Mouse (Mus musculus) embryo, embryonic 11.5 days (tissue): ENCODE data around the gene Arl4a.

ENCODE experiments used
- DNase-seq: peaks from one replicate; pipeline ENCODE4 v3.0.0-alpha.2; 2012; ENCODE audit warnings: low read depth, low spot score

Gene Arl4a

DNA sequence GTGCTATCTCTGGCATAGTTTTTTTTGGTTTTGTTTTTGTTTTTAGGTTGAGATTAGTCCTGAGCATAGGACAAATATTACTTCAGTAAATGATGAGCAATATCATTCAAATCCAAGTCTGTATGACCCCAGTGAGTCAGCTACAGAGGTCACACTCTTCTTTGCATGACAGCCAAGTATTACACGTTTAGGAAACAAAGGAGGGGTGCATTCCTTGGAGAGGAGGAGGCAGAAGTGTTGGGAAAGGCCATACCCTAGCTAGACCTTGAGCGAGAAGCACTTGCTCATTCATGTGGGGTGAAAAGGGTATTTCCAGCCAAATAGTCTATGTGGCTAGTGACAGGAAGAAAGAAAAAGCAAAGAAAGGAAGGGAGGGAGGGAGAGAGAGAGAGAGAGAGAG lies 28.0 kb downstream of the Arl4a start:
- DNase-seq, result no peak

DNA sequence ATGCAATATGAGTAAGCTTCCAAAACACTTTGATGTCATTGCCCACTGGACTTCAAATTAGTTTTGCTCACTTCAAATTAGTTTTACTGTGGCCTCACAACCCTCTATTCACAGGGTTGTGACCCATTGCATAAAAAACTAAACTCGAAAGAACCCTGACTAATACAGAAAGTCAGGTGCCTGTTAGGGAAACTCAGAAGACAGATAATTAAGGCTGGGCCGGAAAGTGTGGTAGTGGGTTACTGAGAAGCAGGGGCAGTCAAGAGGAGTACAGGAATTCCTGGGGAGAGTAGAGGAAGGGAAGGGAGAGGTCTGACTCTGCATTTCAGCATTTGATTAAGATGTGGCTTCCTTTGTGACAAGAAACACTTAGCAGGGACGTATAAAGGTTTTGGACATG lies 29.4 kb downstream of the Arl4a start:
- DNase-seq, result no peak

DNA sequence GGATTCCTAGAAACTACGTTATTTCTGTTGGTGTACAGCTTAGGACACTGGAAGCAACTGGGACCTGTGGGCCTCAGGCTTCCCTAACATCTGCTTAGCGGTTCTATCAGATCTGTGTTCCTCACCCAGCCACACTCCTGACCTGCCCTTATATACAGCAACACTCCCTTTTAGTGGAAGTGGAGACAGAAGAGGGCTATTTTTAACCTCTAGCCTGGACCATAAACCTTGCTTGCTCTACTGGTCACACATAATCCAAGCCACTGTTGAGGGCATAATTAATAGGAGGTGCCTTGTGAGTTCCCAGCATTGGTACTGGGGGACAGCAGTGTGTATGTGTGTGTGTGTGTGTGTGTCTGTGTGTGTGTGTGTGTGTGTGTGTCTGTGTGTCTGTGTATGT lies 33.1 kb downstream of the Arl4a start:
- DNase-seq, result no peak

DNA sequence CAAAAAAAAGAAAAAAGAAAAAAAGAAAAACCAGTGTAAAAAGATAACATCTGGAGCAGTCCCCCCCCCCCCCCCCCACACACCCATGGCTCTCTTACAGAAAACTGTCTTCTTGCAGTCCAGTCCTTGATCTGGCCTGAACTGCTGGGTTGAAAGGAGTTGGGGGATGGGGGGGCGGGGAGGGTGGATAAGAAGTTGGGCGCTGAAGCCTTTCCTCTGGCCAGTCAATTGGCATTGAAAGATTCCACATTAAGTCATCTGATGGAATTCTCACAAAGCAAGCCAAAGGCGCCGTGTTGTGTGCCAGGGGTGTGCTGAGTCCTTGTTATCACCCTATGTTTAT lies 39.0 kb downstream of the Arl4a start:
- DNase-seq, result no peak

DNA sequence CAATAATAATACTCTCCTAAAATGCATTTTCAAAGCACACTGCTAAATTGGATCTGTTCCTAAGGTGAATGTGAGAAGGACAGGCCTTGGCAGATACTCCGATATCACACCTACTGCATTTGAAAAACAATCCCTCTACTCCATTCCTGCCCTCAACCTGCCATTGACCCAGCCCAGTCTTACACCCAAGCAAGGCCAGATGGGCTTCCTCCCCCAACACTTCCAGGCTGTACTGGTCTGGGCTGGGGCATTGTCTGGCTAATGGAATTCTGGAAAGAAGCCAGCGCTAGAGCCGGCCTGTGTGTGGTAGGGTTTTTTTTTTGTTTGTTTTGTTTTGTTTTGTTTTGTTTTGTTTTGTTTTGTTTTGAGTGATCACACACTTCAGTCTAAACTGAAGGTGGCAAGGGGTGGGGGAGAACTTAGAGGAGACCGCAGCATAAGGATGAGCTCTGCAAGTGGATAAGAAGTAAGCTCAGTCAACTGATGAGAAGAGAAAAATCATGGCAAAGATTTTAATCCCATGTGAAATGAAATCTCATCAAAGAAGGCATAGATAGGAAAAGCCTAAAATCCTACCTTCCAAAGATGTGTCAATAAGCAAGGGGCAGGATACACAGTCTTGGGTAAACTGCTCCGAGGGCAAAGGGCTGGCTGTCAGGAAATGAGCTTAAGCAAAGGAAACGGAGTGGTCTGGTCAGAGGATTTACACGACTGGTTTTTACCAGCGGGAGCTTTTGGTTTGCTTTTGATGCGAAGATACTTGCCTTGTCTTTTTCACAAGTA lies 39.6 kb downstream of the Arl4a start:
- DNase-seq, result no peak

DNA sequence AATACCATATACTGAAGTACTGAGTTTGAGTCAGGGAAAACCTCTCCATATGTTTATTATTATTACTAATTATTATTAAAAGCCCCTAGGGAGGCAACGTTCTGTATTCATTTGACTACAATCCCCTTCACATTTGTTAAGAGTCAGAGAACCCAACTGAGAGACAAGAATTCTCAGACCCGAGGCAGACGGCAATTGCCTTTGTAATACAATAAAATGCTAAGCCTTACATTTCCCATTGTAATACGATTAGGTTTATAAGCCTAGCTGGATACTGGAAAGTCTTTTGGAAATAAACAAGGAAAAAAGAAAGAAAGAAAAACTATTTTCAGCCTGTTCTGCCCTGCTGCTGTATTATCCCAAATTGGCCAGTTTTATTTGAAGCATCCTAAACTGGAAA lies 40.2 kb downstream of the Arl4a start:
- no peak for DNase-seq

DNA sequence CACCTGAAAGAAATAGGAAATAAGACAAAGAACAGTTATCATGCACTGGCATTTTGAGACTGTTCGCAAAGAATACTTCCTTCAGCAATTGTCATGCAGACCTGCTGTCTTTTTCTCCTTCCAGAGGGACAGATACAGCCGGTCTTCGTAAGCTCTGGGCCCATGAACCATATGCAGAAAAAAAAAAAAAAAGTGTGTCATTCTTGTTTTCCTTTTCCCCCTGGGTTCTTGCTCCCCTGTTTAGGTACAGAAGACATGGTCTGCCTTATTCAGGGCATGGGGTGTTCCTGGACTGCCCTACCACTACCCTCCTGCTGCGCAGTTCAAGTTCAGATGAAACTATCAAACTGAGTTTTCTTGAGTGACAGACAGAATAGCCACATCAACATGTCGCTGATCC lies 41.8 kb downstream of the Arl4a start:
- DNase-seq, result no peak

DNA sequence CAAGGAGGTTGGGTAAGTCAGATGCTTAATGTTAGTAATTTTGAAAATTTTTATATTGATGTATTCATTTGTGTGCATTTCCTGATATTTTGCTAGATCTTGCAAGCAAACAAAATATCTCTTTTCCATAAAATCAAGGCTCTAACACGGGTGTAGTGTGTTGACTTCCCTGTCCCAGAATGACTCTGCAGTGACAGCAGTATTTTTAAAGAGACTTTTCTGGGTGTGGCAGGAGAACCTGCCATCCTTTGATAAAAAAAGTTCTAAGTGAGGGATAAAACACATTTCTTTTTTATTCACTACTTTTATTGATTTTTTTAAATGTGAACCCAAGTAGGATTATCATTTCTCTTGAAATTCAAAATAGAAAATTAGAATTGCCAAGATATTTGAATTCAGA lies 42.2 kb downstream of the Arl4a start:
- DNase-seq, result no peak

DNA sequence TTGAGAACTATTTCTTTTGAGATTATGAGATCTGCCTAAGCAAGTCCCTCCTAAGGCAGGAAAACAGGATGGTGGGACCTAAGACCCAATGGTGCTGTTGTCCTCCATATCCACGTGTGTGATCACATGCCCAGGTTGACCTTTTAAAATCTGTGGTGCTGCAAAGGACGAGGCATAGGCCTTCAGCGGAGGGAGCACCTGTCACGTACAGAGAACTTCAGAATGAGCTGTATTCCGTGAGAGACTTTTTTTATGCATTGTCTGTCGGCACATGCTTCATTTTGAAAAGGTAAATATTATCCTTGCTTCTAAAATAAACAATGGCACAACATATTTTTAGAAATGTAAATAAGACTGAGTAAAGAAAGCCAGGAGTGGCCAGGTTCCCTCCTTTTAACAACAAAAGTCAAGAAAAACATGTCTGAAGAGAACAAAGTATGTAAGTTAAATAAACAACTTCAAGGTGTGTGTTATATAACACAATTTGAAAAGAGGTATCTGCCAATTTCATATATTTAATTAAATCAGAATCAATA lies 45.0 kb downstream of the Arl4a start:
- DNase-seq, result no peak

DNA sequence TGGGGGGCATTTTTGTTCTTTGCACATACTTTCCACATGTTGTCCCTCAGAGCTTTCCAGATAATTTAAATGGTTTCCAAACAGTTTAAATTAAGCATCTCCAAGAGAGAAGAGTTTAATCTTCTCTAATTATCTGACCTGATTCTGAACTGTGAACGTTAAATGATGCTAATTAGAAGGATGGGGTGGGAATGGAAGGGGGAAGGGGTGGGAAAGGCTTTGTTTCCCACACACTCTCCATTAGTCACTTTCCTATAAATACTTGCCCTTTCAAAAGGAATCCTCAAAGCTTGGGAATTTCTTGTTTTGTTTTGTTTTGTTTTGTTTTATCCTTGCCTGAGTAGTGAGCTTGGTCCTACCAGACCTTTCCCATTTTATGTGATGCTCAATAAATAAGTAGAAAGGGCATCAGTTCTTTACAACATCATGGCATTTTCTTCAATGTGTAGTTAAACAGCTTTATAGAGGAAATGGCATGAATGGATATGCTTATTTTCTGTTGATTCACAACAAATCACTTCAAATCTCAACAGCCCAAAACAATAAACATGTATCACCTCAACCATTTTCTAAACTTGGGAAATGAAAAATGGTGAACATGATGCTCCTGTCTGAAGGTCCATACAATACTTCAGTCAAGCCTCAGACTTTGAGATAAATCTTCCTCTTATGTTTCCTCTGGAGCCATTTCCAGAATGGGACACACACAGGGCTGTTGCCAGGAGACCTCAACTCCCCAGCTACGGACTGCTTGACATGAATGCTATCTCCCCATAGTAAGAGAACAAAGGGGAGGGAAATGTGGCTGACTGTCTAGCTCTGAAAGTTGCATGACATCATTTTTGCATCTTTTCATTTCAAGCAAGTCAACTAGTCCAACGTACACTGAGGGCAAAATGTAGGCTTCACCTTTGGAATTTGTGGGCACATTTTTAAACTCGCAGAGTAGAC lies 46.7 kb downstream of the Arl4a start:
- DNase-seq, result no peak

DNA sequence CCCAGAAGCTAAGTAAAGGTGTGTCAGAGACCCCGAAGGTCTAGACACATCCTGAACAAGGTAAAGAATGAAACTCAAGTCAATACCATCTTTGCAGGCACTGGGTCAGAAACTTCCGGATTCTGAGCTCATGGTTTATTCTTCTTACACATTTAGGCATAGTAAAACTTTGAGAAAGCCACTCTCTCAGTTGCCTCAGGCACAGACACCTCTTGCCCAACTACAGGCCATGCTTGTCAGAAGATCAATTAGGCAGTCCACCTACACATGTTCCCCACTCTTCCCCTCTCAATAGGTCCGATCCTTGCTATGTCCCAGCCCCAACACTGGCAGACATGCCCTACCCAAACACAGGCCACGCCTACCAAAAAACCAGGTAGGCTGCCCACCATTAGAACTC lies 48.7 kb downstream of the Arl4a start:
- DNase-seq, result no peak

DNA sequence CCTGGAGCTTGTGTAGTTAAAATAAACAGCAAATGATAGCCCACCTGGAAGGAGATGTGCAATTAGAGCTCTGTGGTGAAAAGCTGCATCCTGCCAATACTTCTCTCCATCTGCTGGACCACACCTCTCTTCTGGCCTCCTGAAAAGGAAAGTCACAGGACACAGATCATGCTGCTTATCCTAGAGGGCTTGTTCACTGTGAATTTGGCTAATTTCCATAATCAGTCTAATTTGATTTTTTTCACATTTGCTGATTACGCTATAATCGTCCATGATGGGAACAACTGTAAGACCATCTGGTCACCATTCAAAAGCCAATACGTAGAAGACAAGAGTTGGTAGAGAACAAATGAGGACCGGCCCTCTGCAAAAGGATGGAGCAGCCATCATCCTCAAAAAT lies 50.6 kb downstream of the Arl4a start:
- no peak for DNase-seq

DNA sequence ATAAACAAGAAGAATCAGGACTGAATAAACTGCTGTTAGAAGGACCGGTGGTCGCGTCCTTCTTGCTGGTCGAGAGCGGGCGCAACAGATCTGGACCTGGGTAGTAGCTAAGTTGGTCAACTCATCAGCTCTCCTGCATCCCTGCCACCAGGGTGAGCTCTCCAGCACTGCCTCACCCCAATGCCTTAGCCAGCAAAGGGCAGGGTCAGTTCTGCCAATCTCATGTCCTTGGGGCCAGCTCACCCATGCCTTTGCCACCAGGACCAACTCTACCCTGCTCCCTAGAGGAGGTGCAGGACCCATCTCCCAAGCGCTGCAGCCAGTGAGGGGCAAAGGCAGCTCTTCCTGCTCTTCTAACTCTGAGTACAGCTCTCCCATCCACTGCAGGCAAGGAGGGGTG lies 52.2 kb downstream of the Arl4a start:
- no peak for DNase-seq

DNA sequence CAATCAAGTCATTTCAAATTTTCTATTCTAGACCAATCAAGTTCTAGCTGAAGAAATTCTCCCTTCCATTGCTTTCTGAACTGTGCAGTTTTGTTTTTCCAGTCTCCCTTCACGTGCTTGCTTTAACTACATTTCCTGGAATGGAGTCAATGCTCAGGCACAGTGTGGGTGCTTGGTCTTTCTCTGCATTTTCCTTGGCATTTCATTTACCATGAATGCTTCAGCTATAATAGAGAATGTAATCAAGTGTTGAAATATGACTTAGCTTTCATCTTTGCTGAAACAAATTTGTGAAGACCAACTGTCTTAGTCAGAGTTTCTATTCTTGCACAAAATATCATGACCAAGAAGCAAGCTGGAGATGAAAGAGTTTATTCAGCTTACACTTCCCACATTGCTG lies 58.0 kb downstream of the Arl4a start:
- DNase-seq, result no peak

DNA sequence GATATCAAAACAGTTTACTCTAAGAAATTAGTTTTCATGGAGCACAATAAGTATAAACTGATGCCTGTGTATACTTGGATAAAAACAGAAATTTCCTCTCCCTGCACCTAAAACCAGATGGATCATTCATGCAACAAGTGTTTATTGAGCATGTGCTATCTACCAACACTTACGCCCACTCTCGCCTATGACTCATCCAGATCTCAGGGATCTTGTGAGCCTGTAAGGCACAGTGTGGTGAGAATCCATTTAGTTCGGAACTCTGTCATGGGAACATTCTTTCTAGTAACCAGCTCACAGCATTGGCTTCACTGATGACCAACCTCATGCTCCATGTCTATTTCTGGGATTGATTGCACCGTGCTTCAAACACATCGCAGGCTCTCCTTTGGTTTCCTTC lies 58.8 kb downstream of the Arl4a start:
- DNase-seq, result no peak

DNA sequence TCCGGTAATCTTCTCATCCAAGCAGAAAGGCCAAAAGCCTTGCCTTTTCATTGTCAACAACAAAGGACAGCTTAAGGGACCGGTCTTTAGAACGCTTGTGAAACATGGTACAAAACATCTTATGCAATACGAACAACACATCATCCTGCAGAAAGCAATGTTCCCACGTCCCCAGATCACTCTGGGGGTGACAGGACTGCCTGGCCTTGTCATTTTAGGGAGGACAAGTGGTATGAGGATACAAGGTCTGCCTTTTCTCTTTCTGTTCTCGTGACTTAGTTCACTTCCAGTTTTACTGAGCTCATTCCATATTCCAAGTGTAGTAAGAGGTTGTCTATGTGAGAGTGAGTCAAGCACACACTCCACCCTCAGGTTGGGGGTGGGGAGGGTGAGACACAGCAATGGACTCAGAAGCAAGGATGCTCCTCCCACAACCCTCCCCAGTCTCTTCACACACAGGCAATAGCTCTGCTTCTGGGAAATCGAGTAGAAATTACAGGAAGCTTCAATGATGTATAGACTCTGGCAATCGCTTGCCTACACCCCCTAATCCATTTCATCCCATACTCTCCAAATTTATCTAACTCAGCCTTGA lies 59.7 kb downstream of the Arl4a start:
- no peak for DNase-seq

DNA sequence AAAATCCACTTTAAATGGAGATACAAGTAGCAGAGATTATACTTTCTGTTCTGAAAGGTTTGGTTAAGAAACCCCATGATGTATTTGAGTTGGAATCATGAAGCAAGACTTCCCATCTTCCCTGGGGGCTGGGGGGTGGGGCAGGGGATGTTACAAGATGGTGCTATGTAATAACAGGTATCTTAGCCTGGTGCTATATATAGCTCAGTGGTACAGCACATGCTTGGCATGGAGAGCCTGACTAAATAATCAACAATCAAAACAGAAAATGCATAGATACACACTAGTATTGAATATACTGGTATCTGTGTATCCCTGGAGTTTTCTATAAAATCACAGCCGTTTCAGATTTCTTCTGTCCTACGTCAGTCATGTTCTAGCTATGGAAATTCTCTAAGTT lies 61.4 kb downstream of the Arl4a start:
- no peak for DNase-seq

DNA sequence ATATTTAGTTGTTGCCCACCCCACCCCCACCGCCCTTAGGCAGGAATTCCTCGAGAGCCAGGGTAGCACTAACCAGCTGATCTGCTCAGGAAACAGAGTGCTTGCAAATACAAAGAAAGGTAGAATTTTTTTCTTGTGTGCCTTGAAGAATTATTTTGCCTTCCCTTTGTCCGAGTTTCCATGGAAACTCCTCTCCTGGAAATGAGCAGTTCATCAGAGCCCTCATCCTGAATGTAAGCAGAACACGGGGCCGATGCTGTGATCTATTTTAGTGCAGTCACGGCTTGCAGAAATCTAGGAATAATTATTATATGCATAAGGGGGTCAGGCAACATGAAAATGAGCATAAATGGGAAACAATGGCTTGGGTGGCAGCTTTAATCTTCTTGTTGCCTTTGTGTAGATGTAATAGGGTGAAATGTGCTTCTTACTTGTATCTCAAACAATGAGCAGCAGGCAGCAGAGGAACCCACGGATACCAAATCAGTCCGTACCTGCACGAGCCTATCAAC lies 61.9 kb downstream of the Arl4a start:
- DNase-seq, result no peak

DNA sequence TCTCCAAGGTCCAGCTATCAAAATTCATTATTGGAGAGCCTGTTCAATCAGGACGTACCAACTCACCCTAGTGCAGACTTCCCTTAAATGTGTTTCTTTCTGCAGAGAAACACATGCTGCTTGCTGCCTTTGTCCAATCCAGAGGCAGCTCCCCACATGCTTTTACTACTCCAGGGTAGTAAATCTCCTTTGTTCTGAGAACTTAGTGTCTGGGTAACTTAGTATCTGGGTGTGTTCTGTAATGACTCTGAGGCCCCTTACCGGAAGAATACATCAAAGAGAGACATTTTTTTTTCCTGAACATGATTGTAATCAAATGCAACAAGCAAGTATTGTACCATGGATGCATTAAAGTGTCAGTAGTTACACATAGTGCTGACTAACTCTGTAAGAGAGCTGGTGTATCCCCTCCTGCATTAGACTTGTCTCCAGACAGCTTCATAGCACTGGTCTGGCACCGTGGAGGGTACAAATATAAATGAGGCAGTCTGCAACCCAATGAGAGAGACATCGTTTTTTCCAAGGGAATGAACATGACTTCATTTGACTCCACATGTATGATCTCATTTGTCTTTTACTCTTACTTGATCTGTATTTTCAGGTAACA lies 62.7 kb downstream of the Arl4a start:
- no peak for DNase-seq

DNA sequence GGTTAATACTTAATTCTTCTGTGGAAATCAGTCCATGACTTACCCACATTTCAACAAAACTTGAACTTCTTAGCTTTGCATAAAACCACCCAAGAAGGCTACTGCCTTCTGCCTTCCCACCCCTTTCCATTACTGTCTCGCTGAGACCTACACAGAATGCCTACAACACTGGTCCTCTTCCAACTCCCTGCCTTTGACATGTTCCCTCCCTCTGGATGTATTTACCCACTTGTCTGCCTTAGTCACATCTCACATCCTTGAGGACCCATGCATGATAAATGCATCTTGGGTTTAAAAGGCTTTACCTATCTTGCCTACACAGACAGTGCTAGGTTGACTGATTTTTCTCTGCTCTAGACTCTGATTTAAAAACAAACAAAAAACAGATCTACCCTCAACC lies 63.6 kb downstream of the Arl4a start:
- DNase-seq, result no peak

DNA sequence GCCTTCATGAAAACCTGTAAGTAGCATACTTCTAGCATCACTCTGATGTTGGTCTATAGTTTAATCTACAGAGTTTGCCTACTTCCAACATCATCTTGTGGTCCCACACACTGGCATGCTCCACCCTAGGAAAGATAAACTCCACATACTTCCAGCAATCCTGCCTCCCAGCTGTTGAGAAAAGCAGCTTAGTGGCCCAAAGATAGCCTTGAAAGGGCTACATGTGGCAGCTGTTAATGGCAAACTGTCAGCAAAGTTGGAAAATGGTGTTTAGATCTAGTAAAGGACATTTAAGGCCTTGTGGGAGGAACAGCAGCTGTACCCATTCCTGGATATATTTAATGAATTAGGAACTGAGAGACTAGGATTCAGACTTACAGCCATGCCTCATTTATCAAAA lies 68.3 kb downstream of the Arl4a start:
- no peak for DNase-seq

DNA sequence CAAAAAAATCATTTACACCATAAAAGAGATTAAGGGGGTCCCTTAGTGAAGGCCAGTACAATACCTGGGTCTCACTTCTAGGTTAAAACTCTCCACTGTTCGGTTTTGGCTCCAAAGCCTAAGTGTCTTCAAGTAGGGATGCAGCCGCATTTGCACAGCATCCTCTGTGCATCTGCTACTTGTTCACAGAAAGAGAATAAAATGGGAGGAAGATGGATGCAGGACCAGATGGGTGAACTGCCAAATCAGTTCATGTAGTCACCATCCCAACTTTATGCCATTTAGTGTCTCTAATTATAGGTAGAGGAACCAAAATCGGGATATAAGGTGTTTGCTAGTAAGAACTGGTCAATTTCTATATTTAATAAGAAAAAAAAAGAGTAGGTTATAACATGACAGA lies 69.7 kb downstream of the Arl4a start:
- no peak for DNase-seq
